Mouse (Mus musculus) limb, embryonic 12.5 days (tissue): ENCODE results near the gene Ucma. TPM values are rescaled to one million over a fixed set of nuclear protein-coding genes. Genes with fewer than 3 reads are reported as not detected.

Experiments used
- ATAC-seq: fragments of 200-750 bp; cut with Nextera tagmentation; 2 replicates; pipeline ENCODE4 v1.8.0; 2017; ENCODE audit warnings: low read depth, moderate TSS enrichment; ENCODE audit not compliant: insufficient number of reproducible peaks, insufficient read depth, low FRiP score, low TSS enrichment
- H3K27ac ChIP-seq: fragments of 300-500 bp; sonication (generic); 2 replicates; pipeline ENCODE4 v1.5.1; 2016; ENCODE audit warnings: mild to moderate bottlenecking, moderate library complexity
- H3K27me3 ChIP-seq: fragments of 300-500 bp; sonication (generic); 2 replicates; pipeline ENCODE4 v1.6.1; 2016; ENCODE audit warnings: mild to moderate bottlenecking, moderate library complexity
- H3K36me3 ChIP-seq: fragments of 300-500 bp; sonication (generic); 2 replicates; pipeline ENCODE4 v1.6.1; 2016; ENCODE audit warnings: mild to moderate bottlenecking, moderate library complexity
- H3K4me1 ChIP-seq: fragments of 300-500 bp; sonication (generic); replicated peaks from 2 replicates; pipeline ENCODE4 v1.6.1; 2016
- H3K4me2 ChIP-seq: fragments of 300-500 bp; sonication (generic); 2 replicates; pipeline ENCODE4 v1.6.1; 2016; ENCODE audit warnings: mild to moderate bottlenecking, moderate library complexity
- H3K4me3 ChIP-seq: fragments of 300-500 bp; sonication (generic); replicated peaks from 2 replicates; pipeline ENCODE4 v1.5.1; 2016; ENCODE audit warnings: mild to moderate bottlenecking
- H3K9ac ChIP-seq: fragments of 300-500 bp; sonication (generic); replicated peaks from 2 replicates; pipeline ENCODE4 v1.6.1; 2016; ENCODE audit warnings: mild to moderate bottlenecking, moderate library complexity
- H3K9me3 ChIP-seq: fragments of 300-500 bp; sonication (generic); 2 replicates; pipeline ENCODE4 v1.6.1; 2016; ENCODE audit warnings: mild to moderate bottlenecking, moderate library complexity
- WGBS: fragments of 180-500 bp; shearing (Covaris S2); methylation state at CpG from one replicate; pipeline ENCODE4 v1.1.7; 2016; 5-methylcytosine and 5-hydroxymethylcytosine counted together
- polyA plus RNA-seq: library from polyadenylated mRNA; unstranded; fragments of >200 nt; fragmentation: Nextera tagmentation; extraction: Ambion mirVana; gene quantifications from 2 replicates; pipeline ENCODE4 v1.2.1, GENCODE M21; 2016

Ucma gene
- polyA plus RNA-seq, 1 experiment from 2014 or later, result not detected

DNA sequence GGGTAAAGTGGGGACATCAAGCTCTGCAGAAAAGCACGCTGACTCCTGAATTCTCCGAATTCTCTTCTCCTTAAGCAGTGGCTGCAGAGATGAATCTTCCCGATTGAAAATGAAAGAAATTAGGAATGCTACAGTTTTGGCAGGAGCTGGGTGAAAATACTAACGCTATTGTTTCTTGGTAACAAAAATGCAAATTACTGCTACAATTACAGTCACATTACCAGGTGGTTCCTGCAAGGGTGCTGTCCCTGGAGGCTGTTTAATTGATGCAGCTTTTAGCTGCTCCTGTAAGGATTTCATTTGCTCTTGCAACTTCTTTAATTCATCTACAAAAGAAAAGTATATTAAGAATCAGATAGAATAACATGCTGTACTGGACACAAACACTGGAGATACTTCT lies 31.2 kb downstream of the Ucma start:
- peaks cover 8% of the 10 kb centered on the region for H3K4me1 ChIP-seq
- peaks cover 71% of the 10 kb centered on the region for H3K36me3 ChIP-seq
- no peak overlapping the region for H3K9ac ChIP-seq
- no peak for ATAC-seq
- no peak overlapping the region for H3K4me2 ChIP-seq
- H3K9me3 ChIP-seq, result no peaks in the 10 kb centered on the region
- H3K27ac ChIP-seq, result no peak overlapping the region
- WGBS, result 94% methylated on average over 4 of the region's 4 CpGs
- H3K4me3 ChIP-seq, result no peak overlapping the region
- H3K27me3 ChIP-seq, result no peaks in the 10 kb centered on the region

DNA sequence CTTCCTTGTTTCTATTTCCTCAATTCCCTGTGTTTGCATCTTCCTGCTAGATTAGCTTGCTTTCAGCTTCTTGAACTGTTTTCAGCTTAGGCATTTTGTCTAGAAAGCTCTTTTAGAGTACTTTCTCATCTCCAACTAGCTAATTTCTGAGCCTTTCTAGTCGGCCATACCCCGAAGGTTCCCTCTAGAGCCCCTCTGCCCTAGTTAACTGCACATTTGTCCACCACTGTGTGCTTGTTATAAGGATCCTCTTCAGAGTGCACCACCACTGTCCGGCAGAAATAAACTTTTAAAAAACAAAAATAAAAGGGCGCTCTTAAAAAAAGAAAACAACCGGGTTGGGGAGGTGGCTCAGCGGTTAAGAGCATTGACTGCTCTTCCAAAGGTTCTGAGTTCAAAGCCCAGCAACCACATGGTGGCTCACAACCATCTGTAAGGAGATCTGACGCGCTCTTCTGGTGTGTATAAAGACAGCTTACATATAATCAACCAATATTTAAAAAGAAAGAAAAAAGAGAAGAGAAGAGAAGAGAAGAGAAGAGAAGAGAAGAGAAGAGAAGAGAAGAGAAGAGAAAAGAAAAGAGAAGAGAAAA lies 36.1 kb downstream of the Ucma start:
- no peaks in the 10 kb centered on the region for H3K27me3 ChIP-seq
- H3K9ac ChIP-seq, result peak overlapping the region; percentile 60
- WGBS, result 16% methylated on average over 8 of the region's 8 CpGs
- no peak for ATAC-seq
- H3K4me1 ChIP-seq, result peaks cover 9% of the 10 kb centered on the region
- H3K4me2 ChIP-seq, result peak overlapping the region; percentile 63
- H3K9me3 ChIP-seq, result no peaks in the 10 kb centered on the region
- H3K27ac ChIP-seq, result no peak overlapping the region
- peaks cover 28% of the 10 kb centered on the region for H3K36me3 ChIP-seq
- peak overlapping the region; percentile 74 for H3K4me3 ChIP-seq

DNA sequence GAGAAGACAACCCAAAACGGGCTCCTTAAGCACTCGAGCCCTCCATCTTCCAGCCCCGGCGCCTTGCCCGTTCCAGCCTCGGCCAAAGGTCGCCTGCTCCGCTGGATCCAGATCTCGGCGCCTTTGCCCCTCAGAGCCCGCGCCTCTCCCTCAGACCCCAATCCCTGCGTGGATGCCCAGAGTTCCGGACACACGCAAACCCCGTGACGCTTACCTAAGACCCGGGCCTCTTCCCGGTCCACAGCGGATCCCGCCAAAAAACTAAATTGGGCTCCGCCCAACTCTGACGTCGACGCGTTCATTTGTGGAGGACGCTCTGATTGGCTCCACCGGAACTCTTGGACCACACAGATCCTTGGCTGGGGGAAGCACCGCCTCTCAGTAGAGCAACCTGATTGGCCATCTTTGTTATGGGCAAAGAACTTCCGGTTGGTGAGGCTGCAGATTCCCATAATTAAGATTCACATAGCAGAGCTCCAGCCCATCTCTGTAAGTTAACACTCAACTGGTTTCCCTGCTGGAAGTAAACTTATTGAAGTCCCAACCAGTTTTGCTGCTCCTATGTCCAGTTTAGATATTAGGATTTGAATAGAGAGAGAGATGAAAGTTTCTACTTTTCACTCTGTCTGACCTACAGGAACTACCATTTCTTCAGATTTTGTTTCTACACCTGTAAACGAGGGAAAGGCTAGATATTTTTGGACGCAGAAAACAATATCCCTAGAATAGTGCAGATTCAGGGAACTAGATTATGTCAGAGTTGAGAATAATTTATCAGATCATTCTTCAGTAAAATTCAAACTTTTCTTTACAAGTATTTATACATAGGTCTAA lies 36.8 kb downstream of the Ucma start, which contains the start of gene Mcm10:
Gene Mcm10 (minus strand): TSS at position 301 of the 834 bp plus-strand sequence.
- peaks cover 9% of the 10 kb centered on the region for H3K4me1 ChIP-seq
- no peak within 1 kb of the TSS for H3K27ac ChIP-seq
- H3K4me2 ChIP-seq, result peak within 1 kb of the TSS; percentile 63
- 4% methylated on average over 32 of the region's 32 CpGs for whole genome bisulfite sequencing
- no peaks in the 10 kb centered on the region for H3K9me3 ChIP-seq
- H3K27me3 ChIP-seq, result no peaks in the 10 kb centered on the region
- peaks cover 21% of the 10 kb centered on the region for H3K36me3 ChIP-seq
- H3K9ac ChIP-seq, result peak within 1 kb of the TSS; percentile 60
- peak; percentile 99 for ATAC-seq
- H3K4me3 ChIP-seq, result peak within 1 kb of the TSS; percentile 74

DNA sequence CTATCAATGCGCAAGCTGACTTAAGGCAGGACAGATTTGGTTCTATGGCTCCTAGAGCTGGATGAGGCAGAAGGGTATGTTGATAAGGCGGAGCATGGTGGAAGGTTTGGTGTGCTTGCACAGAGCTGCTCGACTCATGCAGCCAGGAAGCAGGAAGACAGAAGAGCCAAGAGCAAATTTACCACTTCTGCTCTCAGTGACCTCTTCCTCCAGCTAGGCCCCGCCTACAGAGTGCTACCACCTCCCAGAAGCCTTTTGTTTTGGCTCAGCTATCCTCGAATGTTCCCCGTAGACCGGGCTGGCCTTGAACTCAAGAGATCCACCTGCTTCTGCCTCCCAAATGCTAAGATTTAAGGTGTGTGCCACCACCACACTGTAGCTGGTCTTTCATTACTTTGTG lies 38.7 kb downstream of the Ucma start:
- no peaks in the 10 kb centered on the region for H3K27me3 ChIP-seq
- peaks cover 7% of the 10 kb centered on the region; the same call in 1 of the 2 replicates for H3K36me3 ChIP-seq
- H3K4me3 ChIP-seq, result no peak overlapping the region
- no peaks in the 10 kb centered on the region for H3K9me3 ChIP-seq
- H3K27ac ChIP-seq, result no peak overlapping the region
- ATAC-seq, result no peak
- no peak overlapping the region for H3K9ac ChIP-seq
- H3K4me2 ChIP-seq, result no peak overlapping the region
- peaks cover 9% of the 10 kb centered on the region for H3K4me1 ChIP-seq
- 82% methylated on average over 7 of the region's 7 CpGs for WGBS

DNA sequence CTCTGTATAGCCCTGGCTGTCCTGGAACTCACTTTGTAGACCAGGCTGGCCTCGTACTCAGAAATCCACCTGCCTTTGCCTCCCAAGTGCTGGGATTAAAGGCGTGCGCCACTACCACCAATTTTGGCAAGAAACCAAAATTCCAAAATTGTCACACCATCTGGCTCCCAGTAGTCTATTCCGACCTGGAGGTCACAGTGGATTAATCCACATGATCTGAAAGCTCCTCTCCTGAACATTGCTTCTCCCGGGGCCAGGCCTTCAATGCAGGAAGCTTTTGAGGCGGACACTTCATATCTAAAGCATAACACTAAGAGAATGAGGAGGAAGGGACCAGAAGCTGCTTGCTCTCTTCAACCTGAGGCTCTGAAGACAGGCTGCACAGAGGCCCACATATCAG lies 39.6 kb downstream of the Ucma start:
- Histone ChIP-seq H3K4me3 (no peak overlapping the region), H3K9me3 (no peaks in the 10 kb centered on the region), H3K36me3 (peaks cover 1% of the 10 kb centered on the region; the same call in 1 of the 2 replicates), H3K9ac (no peak overlapping the region), H3K27me3 (no peaks in the 10 kb centered on the region), H3K4me1 (peaks cover 9% of the 10 kb centered on the region), H3K4me2 (no peak overlapping the region), H3K27ac (no peak overlapping the region)
- WGBS, result 86% methylated on average over 6 of the region's 6 CpGs
- no peak for ATAC-seq

DNA sequence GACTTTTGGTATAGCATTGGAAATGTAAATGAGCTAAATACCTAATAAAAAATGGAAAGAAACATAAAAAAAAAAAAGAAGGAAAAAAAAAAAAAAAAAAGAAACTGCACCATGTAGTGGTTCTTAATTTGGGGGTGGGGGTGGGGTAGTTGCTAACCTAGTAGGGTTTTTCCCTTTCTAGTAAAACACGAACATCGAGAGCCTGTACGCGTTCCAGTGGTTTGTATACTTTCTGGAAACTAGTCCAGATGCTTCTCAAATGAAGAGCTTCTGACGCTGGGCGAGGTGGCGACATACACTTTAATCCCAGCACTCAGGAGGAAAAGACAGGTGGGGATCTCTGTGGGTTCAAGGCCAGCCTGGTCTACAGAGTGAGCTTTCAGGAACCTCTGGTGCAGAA lies 41.0 kb downstream of the Ucma start:
- ATAC-seq, result no peak
- Histone ChIP-seq H3K4me3 (no peak overlapping the region), H3K27me3 (no peaks in the 10 kb centered on the region), H3K4me1 (peaks cover 2% of the 10 kb centered on the region), H3K4me2 (no peak overlapping the region), H3K9ac (no peak overlapping the region), H3K27ac (no peak overlapping the region), H3K36me3 (no peaks in the 10 kb centered on the region), H3K9me3 (no peaks in the 10 kb centered on the region)
- WGBS, result 92% methylated on average over 7 of the region's 7 CpGs

DNA sequence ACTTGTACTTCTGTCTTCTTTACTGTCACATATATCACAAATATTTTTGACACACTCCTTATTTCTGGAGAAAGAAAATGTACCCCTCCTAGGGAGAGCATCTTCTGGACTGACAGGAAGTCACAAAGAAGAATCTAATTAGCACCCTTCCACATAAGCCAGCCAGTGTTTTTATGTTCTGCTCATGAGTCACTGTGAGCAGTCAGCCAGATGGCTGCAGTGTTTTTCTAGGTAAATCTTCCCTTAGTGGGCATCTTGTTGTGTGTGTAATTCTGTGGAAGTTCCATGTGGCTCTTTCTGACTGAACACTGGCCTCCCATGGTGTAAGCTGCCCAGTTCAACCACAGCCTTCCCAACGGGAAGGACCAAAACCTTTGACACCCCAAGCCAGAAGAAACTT lies 43.8 kb downstream of the Ucma start:
- H3K4me2 ChIP-seq, result no peak overlapping the region

DNA sequence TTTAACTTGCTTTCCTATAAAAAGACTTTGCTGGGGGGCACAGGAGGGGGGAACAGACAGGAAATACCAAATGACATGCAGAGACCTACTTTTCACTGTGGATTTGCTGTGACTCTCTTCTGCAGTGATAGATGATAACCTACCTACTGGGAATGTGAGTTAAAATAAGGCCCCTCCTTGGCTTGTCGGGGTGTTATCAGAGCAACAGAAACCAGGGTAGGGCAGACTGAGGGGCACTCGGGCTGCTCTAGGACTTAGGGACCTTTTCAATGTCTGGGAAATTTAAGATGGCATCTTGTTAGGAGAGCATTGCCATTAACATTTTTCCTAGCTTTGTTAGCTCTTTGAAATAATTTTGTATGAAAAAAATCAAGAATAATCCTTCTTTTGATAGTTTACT lies 47.4 kb downstream of the Ucma start:
- no peak overlapping the region for H3K27ac ChIP-seq
- H3K27me3 ChIP-seq, result no peaks in the 10 kb centered on the region
- H3K9me3 ChIP-seq, result no peaks in the 10 kb centered on the region
- H3K36me3 ChIP-seq, result no peaks in the 10 kb centered on the region
- WGBS, result 71% methylated on average over 2 of the region's 2 CpGs
- H3K4me1 ChIP-seq, result 0 out of 2 replicates have a peak, but pooled peaks cover 9% of the 10 kb centered on the region
- ATAC-seq, result no peak
- H3K4me3 ChIP-seq, result no peak overlapping the region
- H3K9ac ChIP-seq, result no peak overlapping the region
- no peak overlapping the region for H3K4me2 ChIP-seq

More for the DNA sequence above, 43.8 kb downstream of the Ucma start:
- Histone ChIP-seq H3K9me3 (no peaks in the 10 kb centered on the region), H3K4me1 (0 out of 2 replicates have a peak, but pooled peaks cover 9% of the 10 kb centered on the region), H3K4me3 (no peak overlapping the region), H3K27ac (no peak overlapping the region), H3K9ac (no peak overlapping the region), H3K36me3 (no peaks in the 10 kb centered on the region), H3K27me3 (no peaks in the 10 kb centered on the region)
- ATAC-seq, result no peak
- 60% methylated on average over 1 of the region's 1 CpGs for WGBS

DNA sequence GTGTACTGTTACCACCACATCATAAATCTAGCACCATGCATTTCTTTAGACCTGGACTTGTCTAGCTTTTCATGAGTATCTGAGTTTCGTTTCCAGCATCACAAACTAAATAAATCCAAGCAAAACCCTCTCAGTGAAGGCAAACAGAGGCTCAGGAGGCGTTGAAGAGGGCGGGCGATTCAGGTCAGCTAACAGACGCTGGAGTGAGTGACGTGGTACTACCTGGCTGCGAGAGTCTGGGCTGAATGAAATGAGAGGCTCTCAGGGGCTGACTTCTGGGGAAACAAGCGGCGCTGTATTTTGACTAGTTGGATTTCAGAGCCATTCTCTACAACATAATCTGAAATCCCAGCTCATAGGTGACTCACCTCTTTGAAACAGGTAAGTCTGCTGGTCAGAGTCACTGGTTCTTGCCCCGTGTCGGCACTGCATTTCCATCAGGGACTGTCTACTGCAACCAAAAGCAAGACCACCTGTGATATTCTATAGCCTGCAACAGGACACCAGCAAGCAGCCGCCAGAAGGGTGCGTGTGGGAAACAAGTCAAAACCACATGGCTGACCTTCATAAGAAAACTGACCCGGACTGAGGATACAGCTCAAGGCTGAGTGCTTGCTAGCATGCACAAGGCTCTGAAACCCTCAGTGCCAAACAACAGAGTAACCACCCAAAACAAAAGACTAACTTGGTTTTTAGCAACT lies 47.9 kb downstream of the Ucma start:
- H3K9me3 ChIP-seq, result no peaks in the 10 kb centered on the region
- H3K4me2 ChIP-seq, result no peak overlapping the region
- 59% methylated on average over 14 of the region's 14 CpGs for WGBS
- 0 out of 2 replicates have a peak overlapping the region, but pooled peaks have one; percentile 9 for H3K27ac ChIP-seq
- H3K4me1 ChIP-seq, result 0 out of 2 replicates have a peak, but pooled peaks cover 9% of the 10 kb centered on the region
- no peak overlapping the region for H3K4me3 ChIP-seq
- no peak overlapping the region for H3K9ac ChIP-seq
- H3K36me3 ChIP-seq, result no peaks in the 10 kb centered on the region
- ATAC-seq, result no peak
- no peaks in the 10 kb centered on the region for H3K27me3 ChIP-seq

DNA sequence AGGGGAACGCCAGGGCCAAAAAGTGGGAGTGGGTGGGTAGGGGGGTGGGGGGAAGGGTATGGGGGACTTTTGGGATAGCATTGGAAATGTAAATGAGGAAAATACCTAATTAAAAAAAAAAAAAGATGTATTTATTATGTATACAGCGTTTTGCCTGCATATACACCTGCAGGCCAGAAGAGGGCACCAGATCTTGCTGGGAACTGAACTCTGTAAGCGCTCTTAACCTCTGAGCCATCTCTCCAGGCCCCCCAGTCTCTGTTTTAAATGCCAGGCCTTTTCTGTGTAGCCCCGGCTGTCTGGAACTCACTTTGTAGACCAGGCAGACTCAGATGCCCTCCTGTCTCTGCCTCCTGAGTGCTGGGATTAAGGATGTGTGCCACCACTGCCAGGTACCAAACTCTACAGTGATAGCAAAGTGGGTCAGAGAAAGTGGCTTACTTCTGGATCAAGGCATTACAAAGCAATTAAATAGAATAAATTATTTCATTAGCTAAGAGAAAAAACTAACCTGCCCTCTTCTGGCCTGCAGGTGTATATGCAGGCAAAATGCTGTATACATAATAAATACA lies 49.3 kb downstream of the Ucma start:
- H3K9me3 ChIP-seq, result no peaks in the 10 kb centered on the region
- H3K36me3 ChIP-seq, result no peaks in the 10 kb centered on the region
- no peak overlapping the region for H3K4me3 ChIP-seq
- ATAC-seq, result no peak
- no peak overlapping the region for H3K4me2 ChIP-seq
- 28% methylated on average over 3 of the region's 4 CpGs for WGBS
- no peak overlapping the region for H3K9ac ChIP-seq
- no peaks in the 10 kb centered on the region for H3K27me3 ChIP-seq
- no peak overlapping the region for H3K27ac ChIP-seq
- 0 out of 2 replicates have a peak, but pooled peaks cover 9% of the 10 kb centered on the region for H3K4me1 ChIP-seq

DNA sequence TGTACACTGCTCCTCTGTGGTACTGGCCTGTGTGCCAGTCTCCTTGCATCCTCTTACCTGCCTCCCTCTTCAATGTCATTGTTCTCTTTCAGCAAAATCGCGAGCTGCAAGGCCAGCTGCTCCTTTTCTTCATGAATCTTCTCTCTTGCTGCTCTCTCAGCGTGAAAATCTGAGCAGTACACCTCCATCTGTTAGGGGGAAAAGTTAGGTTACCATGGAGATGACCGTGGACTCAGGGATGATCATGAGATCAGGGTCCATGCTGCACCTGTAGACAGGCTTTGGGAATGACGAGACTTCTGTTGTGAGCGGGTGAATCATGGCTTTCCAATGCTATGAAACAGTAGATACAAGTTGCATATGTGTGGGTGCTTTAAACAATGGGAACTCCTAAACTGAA lies 51.1 kb downstream of the Ucma start:
- 79% methylated on average over 6 of the region's 6 CpGs for WGBS

More for the DNA sequence above, 51.1 kb downstream of the Ucma start:
- no peak overlapping the region for H3K9ac ChIP-seq
- no peaks in the 10 kb centered on the region for H3K27me3 ChIP-seq
- H3K27ac ChIP-seq, result no peak overlapping the region
- no peaks in the 10 kb centered on the region for H3K9me3 ChIP-seq
- H3K4me3 ChIP-seq, result no peak overlapping the region
- ATAC-seq, result no peak
- no peaks in the 10 kb centered on the region for H3K36me3 ChIP-seq
- H3K4me2 ChIP-seq, result no peak overlapping the region
- 0 out of 2 replicates have a peak, but pooled peaks cover 9% of the 10 kb centered on the region for H3K4me1 ChIP-seq
